Mouse (Mus musculus) layer of hippocampus, adult 9-11 months (tissue): Measurements from ENCODE around the gene Vgll4.
"Not testable (repeated sequence)": the region's sequence is repeated elsewhere in the genome, so short reads cannot be mapped to it uniquely, and the experiment has no call there.

Source experiments
- DNase-seq: peaks from one replicate; pipeline ENCODE4 v3.0.0; 2022

Vgll4 gene

GRCm38 (mm10) chr6:114936297-114936940 lies 33.4 kb downstream of the Vgll4 start:
- DNase-seq, result no peak

GRCm38 (mm10) chr6:114935362-114935761 lies 34.4 kb downstream of the Vgll4 start:
- no peak for DNase-seq

- no peak for DNase-seq
Measured at GRCm38 (mm10) chr6:114934045-114934444, 35.7 kb downstream of the Vgll4 start.

GRCm38 (mm10) chr6:114932991-114933392 lies 36.8 kb downstream of the Vgll4 start:
- no peak for DNase-seq

GRCm38 (mm10) chr6:114932116-114932500 lies 37.7 kb downstream of the Vgll4 start:
- DNase-seq, result no peak

GRCm38 (mm10) chr6:114931212-114932115 lies 38.3 kb downstream of the Vgll4 start:
- DNase-seq, result peak; percentile 72

GRCm38 (mm10) chr6:114930646-114931045 lies 39.1 kb downstream of the Vgll4 start:
- no peak for DNase-seq

GRCm38 (mm10) chr6:114930038-114930591 lies 39.7 kb downstream of the Vgll4 start:
- no peak for DNase-seq

GRCm38 (mm10) chr6:114929346-114929745 lies 40.4 kb downstream of the Vgll4 start:
- no peak for DNase-seq

- no peak for DNase-seq
Measured at GRCm38 (mm10) chr6:114928462-114928861, 41.3 kb downstream of the Vgll4 start.

- DNase-seq, result no peak
Measured at GRCm38 (mm10) chr6:114927400-114927799, 42.4 kb downstream of the Vgll4 start.

- DNase-seq, result no peak
Measured at GRCm38 (mm10) chr6:114926369-114927157, 43.2 kb downstream of the Vgll4 start.

GRCm38 (mm10) chr6:114925196-114925595 lies 44.6 kb downstream of the Vgll4 start:
- DNase-seq, result no peak

GRCm38 (mm10) chr6:114922355-114923096 lies 47.3 kb downstream of the Vgll4 start:
- not testable (repeated sequence) for DNase-seq

- peak; percentile 89 for DNase-seq
Measured at GRCm38 (mm10) chr6:114921632-114922354, 48.0 kb downstream of the Vgll4 start.

- DNase-seq, result no peak
Measured at GRCm38 (mm10) chr6:114920523-114921445, 49.0 kb downstream of the Vgll4 start.

- no peak for DNase-seq
Measured at GRCm38 (mm10) chr6:114919670-114920313, 50.0 kb downstream of the Vgll4 start.

GRCm38 (mm10) chr6:114918994-114919393 lies 50.8 kb downstream of the Vgll4 start:
- no peak for DNase-seq

GRCm38 (mm10) chr6:114917770-114918635 lies 51.8 kb downstream of the Vgll4 start:
- DNase-seq, result no peak
